ENCODE assay signal across 8 mouse cellular contexts in genomic region chr19:56821040-56821797, GRCm38 (mm10). TPM values are rescaled to one million over a fixed set of nuclear protein-coding genes. Genes with fewer than 3 reads are reported as not detected.
DNase-seq lines count a peak whose midpoint lies in the region; ATAC-seq lines count a peak whose summit lies in the region.

No protein-coding gene starts in this region.

- H3K27ac ChIP-seq in neural tube, embryonic 11.5 days (ENCODE audit: low read depth, low read length), result peak overlapping the region; percentile 72
- peak overlapping the region; percentile 84; the same call in 1 of the 2 replicates for H3K27ac ChIP-seq in neural tube, embryonic 12.5 days

- no peaks in the 10 kb centered on the region for H3K9me3 ChIP-seq in neural tube, embryonic 11.5 days (ENCODE audit: control insufficient read depth, low read length)
- no peaks in the 10 kb centered on the region for H3K9me3 ChIP-seq in neural tube, embryonic 12.5 days

- peak overlapping the region; percentile 73 for H3K4me2 ChIP-seq in neural tube, embryonic 11.5 days (ENCODE audit: low read depth)
- peak overlapping the region; percentile 77 for H3K4me2 ChIP-seq in neural tube, embryonic 12.5 days (replicated peaks)

- H3K4me1 ChIP-seq in neural tube, embryonic 11.5 days (ENCODE audit: control insufficient read depth, insufficient read depth, low read length), result peaks cover 2% of the 10 kb centered on the region; the same call in 1 of the 2 replicates
- H3K4me1 ChIP-seq in neural tube, embryonic 12.5 days, result peaks cover 32% of the 10 kb centered on the region

- H3K9ac ChIP-seq in neural tube, embryonic 11.5 days (ENCODE audit: low read length), result peak overlapping the region; percentile 92
- peak overlapping the region; percentile 93 for H3K9ac ChIP-seq in neural tube, embryonic 12.5 days

- H3K4me3 ChIP-seq in neural tube, embryonic 11.5 days (ENCODE audit: low read depth, low read length), result peak overlapping the region; percentile 98
- H3K4me3 ChIP-seq in neural tube, embryonic 12.5 days, result peak overlapping the region; percentile 95

- peak; percentile 3 for DNase-seq in adrenal gland, adult 2 months
- DNase-seq in adrenal gland, adult 18-20 months (ENCODE audit: low spot score in 2 of 2), result no peak
- DNase-seq in neural tube, embryonic 11.5 days (ENCODE audit: low spot score), result no peak
- no peak for DNase-seq in neural tube, embryonic 10.5 days (ENCODE audit: extremely low spot score, low spot score)
- DNase-seq in layer of hippocampus, adult 9-11 months, result no peak
- no peak for DNase-seq in urinary bladder, postnatal 25 days (ENCODE audit: low spot score)

- no peak for ATAC-seq in neural tube, embryonic 11.5 days (ENCODE audit: insufficient read depth, low FRiP score, low TSS enrichment)
- ATAC-seq in inflammation-experienced regulatory T-cells, adult 6 months, result peak; percentile 29
- ATAC-seq in neural tube, embryonic 12.5 days (ENCODE audit: low FRiP score, low read depth), result no peak

- WGBS in neural tube, embryonic 11.5 days, result 9% methylated on average over 22 of the region's 22 CpGs
- WGBS in neural tube, embryonic 12.5 days, result 8% methylated on average over 22 of the region's 22 CpGs

- H3K36me3 ChIP-seq in neural tube, embryonic 11.5 days (ENCODE audit: control insufficient read depth, insufficient read depth, low read length), result no peaks in the 10 kb centered on the region
- H3K36me3 ChIP-seq in neural tube, embryonic 12.5 days, result no peaks in the 10 kb centered on the region

- H3K27me3 ChIP-seq in neural tube, embryonic 11.5 days (ENCODE audit: control insufficient read depth, insufficient read depth, low read length), result no peaks in the 10 kb centered on the region
- H3K27me3 ChIP-seq in neural tube, embryonic 12.5 days (replicated peaks), result peaks cover 4% of the 10 kb centered on the region

RNA-seq across cellular contexts. Expression of gene Ccdc186, which starts 0.8 kb away (rescaled TPM):
- 10 to 100 TPM; 22.0 to 33.8 TPM for total RNA-seq in adrenal gland, adult 2 months (2021)
- polyA plus RNA-seq in adrenal gland, adult 2 months (2012; rRNA removed), result 1.3 and 2.4 TPM in 2 replicates
- 10 to 100 TPM; 28.7 to 30.8 TPM for total RNA-seq in adrenal gland, adult 18-20 months (2021)
- 21.2 and 21.9 TPM in 2 replicates for polyA plus RNA-seq in neural tube, embryonic 11.5 days (2014; fragmentation: Nextera tagmentation; extraction: Ambion mirVana)
- 10 to 100 TPM in 2 of 3 experiments, 1 to 10 TPM in 1; 8.1 to 12.1 (median 11.4) TPM for polyA plus RNA-seq in inflammation-experienced regulatory T-cells, adult 6 months (2017; shearing (Covaris generic))
- polyA plus RNA-seq in neural tube, embryonic 12.5 days (2016; fragmentation: Nextera tagmentation; extraction: Ambion mirVana), result 24.7 and 25.1 TPM in 2 replicates

RNA-seq across cellular contexts. Expression of gene Tdrd1, which starts 4.8 kb away (rescaled TPM):
- not detected for total RNA-seq in adrenal gland, adult 2 months (2021)
- not detected in 2 replicates for polyA plus RNA-seq in adrenal gland, adult 2 months (2012; rRNA removed)
- total RNA-seq in adrenal gland, adult 18-20 months (2021), result under 1 TPM; 0.16 to 0.17 TPM
- polyA plus RNA-seq in neural tube, embryonic 11.5 days (2014; fragmentation: Nextera tagmentation; extraction: Ambion mirVana), result 0.88 and 0.97 TPM in 2 replicates
- not detected for polyA plus RNA-seq in inflammation-experienced regulatory T-cells, adult 6 months (2017; shearing (Covaris generic))
- polyA plus RNA-seq in neural tube, embryonic 12.5 days (2016; fragmentation: Nextera tagmentation; extraction: Ambion mirVana), result 0.76 and 0.78 TPM in 2 replicates

RNA-seq across cellular contexts. Expression of gene Vwa2, which starts 52.8 kb away (rescaled TPM):
- not detected for total RNA-seq in adrenal gland, adult 2 months (2021)
- not detected in 2 replicates for polyA plus RNA-seq in adrenal gland, adult 2 months (2012; rRNA removed)
- total RNA-seq in adrenal gland, adult 18-20 months (2021), result not detected
- 0.62 and 1.4 TPM in 2 replicates for polyA plus RNA-seq in neural tube, embryonic 11.5 days (2014; fragmentation: Nextera tagmentation; extraction: Ambion mirVana)
- not detected for polyA plus RNA-seq in inflammation-experienced regulatory T-cells, adult 6 months (2017; shearing (Covaris generic))
- polyA plus RNA-seq in neural tube, embryonic 12.5 days (2016; fragmentation: Nextera tagmentation; extraction: Ambion mirVana), result 1.5 TPM in 2 replicates
